Mouse (Mus musculus): Measurements from ENCODE around the gene Hcrt. TPM values are rescaled to one million over a fixed set of nuclear protein-coding genes. Genes with fewer than 3 reads are reported as not detected.

The Hcrt gene
- polyA plus RNA-seq (2015; fragmentation: Nextera tagmentation; extraction: Ambion mirVana): not detected in 2 replicates

DNA sequence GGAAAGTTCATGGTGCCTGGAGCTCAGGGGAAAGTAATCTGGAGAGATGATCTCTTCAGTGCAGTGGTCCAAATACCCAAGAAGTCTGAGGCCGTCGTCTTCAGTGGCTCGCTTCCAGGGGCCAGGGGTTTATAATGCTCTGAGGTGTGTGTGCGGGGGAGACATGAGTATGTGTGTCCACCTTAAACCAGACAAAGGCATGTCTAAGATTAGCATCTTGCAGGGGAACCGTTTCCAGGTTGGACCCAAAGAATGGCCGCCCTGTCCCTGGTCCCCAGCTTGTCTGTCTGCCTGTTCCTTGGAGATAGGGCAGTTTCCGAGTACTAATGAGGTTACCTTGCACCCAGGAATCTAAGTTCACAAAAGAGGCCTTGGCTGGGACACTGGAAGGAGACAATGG, at the start of gene Hcrt:
Gene Hcrt (minus strand): TSS at position 101 of the 400 bp plus-strand sequence.
- H3K4me2 ChIP-seq (ENCODE audit: low read depth, low read length): peak within 1 kb of the TSS; percentile 70
- H3K9ac ChIP-seq (replicated peaks): 0 out of 2 replicates have a peak within 1 kb of the TSS, but pooled peaks have one; percentile 44
- H3K4me1 ChIP-seq (ENCODE audit: insufficient read depth): peaks cover 15% of the 10 kb centered on the region
- DNase-seq: no peak
- no peak for ATAC-seq
- H3K36me3 ChIP-seq (replicated peaks; ENCODE audit: insufficient read depth, low read length): no peaks in the 10 kb centered on the region
- 78% methylated on average over 7 of the region's 7 CpGs for whole genome bisulfite sequencing (ENCODE audit: insufficient replicate concordance)
- H3K4me3 ChIP-seq (ENCODE audit: low read depth, low read length): peak within 1 kb of the TSS; percentile 42
- H3K27ac ChIP-seq (ENCODE audit: low read depth): no peak within 1 kb of the TSS
- H3K27me3 ChIP-seq (ENCODE audit: insufficient read depth, low read length): peaks cover 34% of the 10 kb centered on the region
- H3K9me3 ChIP-seq (ENCODE audit: low read length): no peaks in the 10 kb centered on the region
- TF ChIP-seq EP300 (IDR thresholded peaks at IDR 0.05; ENCODE audit: low read depth) (no peak), CTCF (IDR thresholded peaks at IDR 0.05; ENCODE audit: low read depth) (no peak)

DNA sequence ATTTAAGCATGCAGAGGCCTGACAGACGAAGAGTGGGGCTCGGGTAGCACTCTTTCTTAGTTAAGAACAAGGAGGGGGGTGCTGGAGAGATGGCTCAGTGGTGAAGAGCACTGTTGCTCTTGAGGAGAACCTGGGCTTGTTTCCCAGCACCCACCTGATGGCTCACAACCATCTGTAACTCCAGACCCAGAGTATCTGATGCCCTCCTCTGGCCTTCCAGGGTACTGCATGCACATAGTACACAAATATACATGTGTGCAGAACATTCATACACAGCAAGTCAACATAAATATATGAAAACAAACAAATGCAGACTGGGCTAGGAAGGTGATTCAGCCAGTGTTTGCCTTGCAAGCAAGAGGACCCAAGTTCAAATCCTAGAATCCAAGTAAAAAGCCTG, 48.4 kb upstream of the Hcrt start:
- Histone ChIP-seq H3K9me3 (ENCODE audit: low read length) (peaks cover 5% of the 10 kb centered on the region; the same call in 1 of the 2 replicates), H3K4me3 (ENCODE audit: low read depth, low read length) (no peak overlapping the region), H3K4me2 (ENCODE audit: low read depth, low read length) (no peak overlapping the region), H3K27me3 (ENCODE audit: insufficient read depth, low read length) (no peaks in the 10 kb centered on the region), H3K36me3 (replicated peaks; ENCODE audit: insufficient read depth, low read length) (peaks cover 14% of the 10 kb centered on the region), H3K9ac (replicated peaks) (no peak overlapping the region), H3K4me1 (ENCODE audit: insufficient read depth) (peaks cover 17% of the 10 kb centered on the region), H3K27ac (ENCODE audit: low read depth) (no peak overlapping the region)
- 88% methylated on average over 2 of the region's 2 CpGs for WGBS (ENCODE audit: insufficient replicate concordance)
- ATAC-seq (no peak), DNase-seq (no peak)
- TF ChIP-seq EP300 (IDR thresholded peaks at IDR 0.05; ENCODE audit: low read depth) (no peak), CTCF (IDR thresholded peaks at IDR 0.05; ENCODE audit: low read depth) (peak; percentile 51)

DNA sequence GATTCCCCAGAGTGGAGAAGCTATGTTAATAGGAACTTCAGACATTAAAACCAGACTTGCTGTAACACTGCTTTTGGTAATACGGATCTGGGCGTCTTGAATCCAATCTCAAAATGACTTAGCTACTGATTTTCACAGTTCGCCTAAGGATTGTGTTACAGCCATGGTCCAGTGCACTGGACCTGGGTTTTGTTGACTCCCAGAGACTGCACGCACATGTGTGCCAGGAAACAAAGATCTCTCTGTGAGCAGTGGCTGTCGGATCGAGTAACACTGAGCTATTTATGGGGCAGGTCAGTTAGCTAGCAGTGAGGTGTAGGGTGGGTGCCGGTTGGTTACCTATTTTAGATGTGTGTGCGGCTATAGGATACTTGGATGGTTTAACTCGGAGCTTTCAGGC, 47.8 kb upstream of the Hcrt start:
- no peak overlapping the region for H3K4me2 ChIP-seq (ENCODE audit: low read depth, low read length)
- H3K36me3 ChIP-seq (replicated peaks; ENCODE audit: insufficient read depth, low read length): peaks cover 17% of the 10 kb centered on the region
- H3K4me1 ChIP-seq (ENCODE audit: insufficient read depth): peaks cover 11% of the 10 kb centered on the region
- no peak overlapping the region for H3K4me3 ChIP-seq (ENCODE audit: low read depth, low read length)
- 77% methylated on average over 9 of the region's 9 CpGs for WGBS (ENCODE audit: insufficient replicate concordance)
- DNase-seq (no peak), ATAC-seq (no peak)
- no peak overlapping the region for H3K9ac ChIP-seq (replicated peaks)
- no peaks in the 10 kb centered on the region for H3K27me3 ChIP-seq (ENCODE audit: insufficient read depth, low read length)
- no peak overlapping the region for H3K27ac ChIP-seq (ENCODE audit: low read depth)
- TF ChIP-seq CTCF (IDR thresholded peaks at IDR 0.05; ENCODE audit: low read depth) (no peak), EP300 (IDR thresholded peaks at IDR 0.05; ENCODE audit: low read depth) (no peak)
- H3K9me3 ChIP-seq (ENCODE audit: low read length): peaks cover 5% of the 10 kb centered on the region; the same call in 1 of the 2 replicates

DNA sequence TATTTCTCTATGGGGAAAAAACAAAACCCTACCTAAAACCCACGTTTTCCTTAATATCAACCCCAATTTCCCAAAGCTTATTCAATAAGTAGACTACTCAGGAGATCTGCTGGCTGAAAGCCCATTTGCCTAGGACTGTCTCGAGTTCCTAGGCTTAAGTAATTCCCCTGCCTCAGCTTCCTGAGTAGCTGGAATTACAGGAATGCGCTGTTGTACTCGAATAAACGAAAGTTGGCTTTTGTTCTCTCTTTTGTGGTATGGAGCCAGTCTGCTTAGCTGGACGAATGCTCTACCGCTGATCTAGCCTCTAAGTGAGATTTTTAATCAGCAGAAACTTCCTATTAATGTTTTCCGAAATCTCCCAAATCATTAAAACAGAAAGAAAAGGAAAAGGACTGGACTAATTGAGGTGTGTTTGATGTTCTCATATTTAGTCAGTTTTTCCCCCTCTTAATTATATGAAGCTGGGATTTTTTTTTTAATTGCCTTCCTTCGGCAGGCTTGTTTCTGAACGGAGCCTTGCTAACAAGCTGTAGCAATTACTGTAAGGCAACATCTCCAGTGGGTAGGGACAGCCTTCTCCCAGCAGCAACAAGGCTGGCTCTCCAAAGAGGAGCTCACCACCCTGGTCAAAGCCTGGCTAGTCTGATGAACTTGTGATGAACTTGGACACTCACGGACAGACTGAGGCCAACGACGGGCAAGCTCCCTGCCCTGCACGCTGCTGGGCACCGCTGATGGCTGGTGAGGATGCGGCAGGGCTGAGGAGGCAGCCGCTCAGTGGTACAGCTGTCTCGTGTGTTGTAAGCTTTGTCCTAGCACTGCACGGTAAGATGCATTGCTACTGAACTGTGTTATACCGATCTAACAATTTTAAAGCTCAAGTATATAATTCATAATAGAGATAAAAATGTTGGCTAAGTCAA, 43.9 kb upstream of the Hcrt start:
- DNase-seq (no peak), ATAC-seq (no peak)
- no peaks in the 10 kb centered on the region for H3K27me3 ChIP-seq (ENCODE audit: insufficient read depth, low read length)
- peaks cover 55% of the 10 kb centered on the region for H3K36me3 ChIP-seq (replicated peaks; ENCODE audit: insufficient read depth, low read length)
- H3K4me1 ChIP-seq (ENCODE audit: insufficient read depth): no peaks in the 10 kb centered on the region
- no peak overlapping the region for H3K9ac ChIP-seq (replicated peaks)
- H3K4me2 ChIP-seq (ENCODE audit: low read depth, low read length): no peak overlapping the region
- 81% methylated on average over 20 of the region's 20 CpGs for whole genome bisulfite sequencing (ENCODE audit: insufficient replicate concordance)
- peaks cover 3% of the 10 kb centered on the region; the same call in 1 of the 2 replicates for H3K9me3 ChIP-seq (ENCODE audit: low read length)
- no peak overlapping the region for H3K4me3 ChIP-seq (ENCODE audit: low read depth, low read length)
- TF ChIP-seq CTCF (IDR thresholded peaks at IDR 0.05; ENCODE audit: low read depth) (no peak), EP300 (IDR thresholded peaks at IDR 0.05; ENCODE audit: low read depth) (no peak)
- H3K27ac ChIP-seq (ENCODE audit: low read depth): no peak overlapping the region

DNA sequence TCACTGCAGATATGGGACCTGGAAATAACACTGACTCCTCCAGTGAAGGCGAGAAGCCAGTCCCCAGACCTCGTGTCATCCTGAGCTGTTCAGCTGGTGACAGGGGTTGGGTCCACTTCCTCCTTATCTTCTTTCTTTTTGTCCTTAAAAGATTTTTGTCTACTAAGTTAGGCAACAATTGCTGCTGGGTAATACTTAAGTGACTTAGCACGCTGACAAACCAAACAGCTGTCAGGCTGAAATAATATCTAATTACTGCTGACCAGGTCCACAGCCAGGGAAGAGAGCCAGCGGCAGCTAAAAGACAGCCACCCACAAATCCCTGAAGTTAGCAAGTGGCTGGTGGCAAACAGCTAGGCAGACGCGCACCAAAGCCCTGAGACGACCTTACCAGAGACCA, 42.8 kb upstream of the Hcrt start:
- no peaks in the 10 kb centered on the region for H3K4me1 ChIP-seq (ENCODE audit: insufficient read depth)
- H3K9me3 ChIP-seq (ENCODE audit: low read length): no peaks in the 10 kb centered on the region
- DNase-seq: no peak
- no peak overlapping the region for H3K4me3 ChIP-seq (ENCODE audit: low read depth, low read length)
- TF ChIP-seq EP300 (IDR thresholded peaks at IDR 0.05; ENCODE audit: low read depth) (no peak), CTCF (IDR thresholded peaks at IDR 0.05; ENCODE audit: low read depth) (no peak)
- no peaks in the 10 kb centered on the region for H3K27me3 ChIP-seq (ENCODE audit: insufficient read depth, low read length)
- H3K4me2 ChIP-seq (ENCODE audit: low read depth, low read length): no peak overlapping the region
- peaks cover 60% of the 10 kb centered on the region for H3K36me3 ChIP-seq (replicated peaks; ENCODE audit: insufficient read depth, low read length)
- no peak overlapping the region for H3K27ac ChIP-seq (ENCODE audit: low read depth)
- H3K9ac ChIP-seq (replicated peaks): no peak overlapping the region
- ATAC-seq: no peak
- WGBS (ENCODE audit: insufficient replicate concordance): 72% methylated on average over 7 of the region's 7 CpGs

DNA sequence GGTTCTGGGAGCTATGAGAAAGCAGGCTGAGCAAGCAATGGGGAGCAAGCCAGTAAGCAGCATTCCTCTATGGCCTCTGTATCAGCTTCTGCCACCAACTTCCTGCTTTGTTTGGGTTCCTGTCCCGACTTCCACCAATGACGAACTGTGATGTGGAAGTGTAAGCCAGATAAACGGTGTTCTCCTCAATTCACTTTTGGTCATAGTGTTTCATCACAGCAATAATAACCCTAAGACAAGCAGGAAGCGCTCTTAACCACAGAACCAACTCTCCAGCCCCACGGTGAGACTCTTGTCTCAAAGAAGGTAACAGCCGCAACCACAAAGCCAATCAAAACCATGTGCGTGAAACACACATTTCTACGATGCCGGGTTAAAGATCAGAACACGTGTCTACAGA, 41.7 kb upstream of the Hcrt start:
- ATAC-seq (no peak), DNase-seq (no peak)
- H3K36me3 ChIP-seq (replicated peaks; ENCODE audit: insufficient read depth, low read length): peaks cover 67% of the 10 kb centered on the region
- no peak overlapping the region for H3K4me3 ChIP-seq (ENCODE audit: low read depth, low read length)
- no peaks in the 10 kb centered on the region for H3K27me3 ChIP-seq (ENCODE audit: insufficient read depth, low read length)
- H3K9ac ChIP-seq (replicated peaks): no peak overlapping the region
- no peak overlapping the region for H3K4me2 ChIP-seq (ENCODE audit: low read depth, low read length)
- TF ChIP-seq EP300 (IDR thresholded peaks at IDR 0.05; ENCODE audit: low read depth): no peak
- no peak for TF ChIP-seq CTCF (IDR thresholded peaks at IDR 0.05; ENCODE audit: low read depth)
- H3K27ac ChIP-seq (ENCODE audit: low read depth): no peak overlapping the region
- no peaks in the 10 kb centered on the region for H3K4me1 ChIP-seq (ENCODE audit: insufficient read depth)
- no peaks in the 10 kb centered on the region for H3K9me3 ChIP-seq (ENCODE audit: low read length)
- 61% methylated on average over 10 of the region's 10 CpGs for WGBS (ENCODE audit: insufficient replicate concordance)
